Mouse (Mus musculus) heart, embryonic 16.5 days (tissue): ENCODE measurements at regions not wholly inside any gene's neighbourhood (a gene's known extent, or its start where the extent isn't known, plus 50 kb on each side); places are given as distances from the start of the nearest gene placed in this dataset.

Experiments
- ATAC-seq: fragments of 200-750 bp; cut with Nextera tagmentation; replicated peaks from 2 replicates; pipeline ENCODE4 v1.8.0; 2017; ENCODE audit warnings: moderate number of reproducible peaks; ENCODE audit not compliant: insufficient read depth, low FRiP score; ENCODE audit errors: extremely low read depth
- H3K27ac ChIP-seq: fragments of 300-500 bp; sonication (generic); 2 replicates; pipeline ENCODE4 v1.5.1; 2014; ENCODE audit warnings: mild to moderate bottlenecking, low read length, control low read depth, moderate library complexity
- H3K27me3 ChIP-seq: fragments of 300-500 bp; sonication (generic); 2 replicates; pipeline ENCODE4 v1.6.1; 2014; ENCODE audit warnings: low read length, mixed read lengths; ENCODE audit not compliant: control insufficient read depth, insufficient read depth
- H3K36me3 ChIP-seq: fragments of 300-500 bp; sonication (generic); 2 replicates; pipeline ENCODE4 v1.6.1; 2014; ENCODE audit not compliant: control insufficient read depth, insufficient read depth
- H3K4me1 ChIP-seq: fragments of 300-500 bp; sonication (generic); 2 replicates; pipeline ENCODE4 v1.6.1; 2014; ENCODE audit warnings: low read length, mixed read lengths; ENCODE audit not compliant: control insufficient read depth, insufficient read depth
- H3K4me2 ChIP-seq: fragments of 300-500 bp; sonication (generic); 2 replicates; pipeline ENCODE4 v1.6.1; 2014; ENCODE audit warnings: low read depth, mild to moderate bottlenecking, control low read depth, low read length
- H3K4me3 ChIP-seq: fragments of 300-500 bp; sonication (generic); 2 replicates; pipeline ENCODE4 v1.5.1; 2014; ENCODE audit warnings: mild to moderate bottlenecking, control low read depth, low read length
- H3K9ac ChIP-seq: fragments of 300-500 bp; sonication (generic); 2 replicates; pipeline ENCODE4 v1.6.1; 2014; ENCODE audit warnings: low read length, control low read depth
- H3K9me3 ChIP-seq: fragments of 300-500 bp; sonication (generic); replicated peaks from 2 replicates; pipeline ENCODE4 v1.6.1; 2016; ENCODE audit warnings: low read length; ENCODE audit not compliant: control insufficient read depth
- WGBS: fragments of 180-500 bp; shearing (Covaris S2); extraction: QIAGEN DNeasy Blood & Tissue Kit; methylation state at CpG from one replicate; pipeline ENCODE4 v1.1.7; 2014; 5-methylcytosine and 5-hydroxymethylcytosine counted together

DNA sequence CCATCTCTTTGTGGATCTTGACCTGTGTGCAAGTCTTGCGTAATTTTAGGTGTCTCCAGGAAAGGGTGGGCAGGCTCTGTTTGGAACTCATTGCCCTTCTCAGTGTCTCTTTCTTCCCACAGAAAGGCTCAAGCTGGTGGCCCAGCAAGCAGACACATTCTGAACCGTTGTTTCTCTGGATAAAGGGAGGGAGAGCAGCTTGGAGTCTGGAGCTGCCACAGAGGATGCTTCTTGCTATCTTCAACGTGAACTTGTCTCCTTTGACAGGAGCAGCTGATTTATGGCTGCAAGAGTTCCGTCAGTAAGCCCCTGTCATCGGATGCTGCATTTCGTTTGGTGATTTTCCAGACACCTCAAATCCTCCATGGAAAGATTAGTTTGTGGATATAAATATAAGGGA lies 254.2 kb upstream of the Gm12728 start:
- Histone ChIP-seq H3K9me3 (no peaks in the 10 kb centered on the region), H3K27ac (no peak overlapping the region), H3K27me3 (no peaks in the 10 kb centered on the region), H3K4me1 (peaks cover 10% of the 10 kb centered on the region), H3K4me2 (peak overlapping the region; percentile 30; the same call in 1 of the 2 replicates), H3K36me3 (no peaks in the 10 kb centered on the region), H3K4me3 (no peak overlapping the region), H3K9ac (no peak overlapping the region)
- ATAC-seq, result no peak; the same call in 1 of the 2 replicates
- WGBS, result 25% methylated on average over 6 of the region's 6 CpGs

GRCm38 (mm10) chr4:105545486-105545885 lies 244.2 kb upstream of the Gm12728 start:
- no peak for ATAC-seq
- H3K9ac ChIP-seq, result no peak overlapping the region
- WGBS, result 68% methylated on average over 2 of the region's 2 CpGs
- no peaks in the 10 kb centered on the region for H3K27me3 ChIP-seq
- H3K4me3 ChIP-seq, result no peak overlapping the region
- no peak overlapping the region for H3K4me2 ChIP-seq
- 0 out of 2 replicates have a peak, but pooled peaks cover 4% of the 10 kb centered on the region for H3K9me3 ChIP-seq
- H3K27ac ChIP-seq, result no peak overlapping the region
- H3K4me1 ChIP-seq, result no peaks in the 10 kb centered on the region
- no peaks in the 10 kb centered on the region for H3K36me3 ChIP-seq

DNA sequence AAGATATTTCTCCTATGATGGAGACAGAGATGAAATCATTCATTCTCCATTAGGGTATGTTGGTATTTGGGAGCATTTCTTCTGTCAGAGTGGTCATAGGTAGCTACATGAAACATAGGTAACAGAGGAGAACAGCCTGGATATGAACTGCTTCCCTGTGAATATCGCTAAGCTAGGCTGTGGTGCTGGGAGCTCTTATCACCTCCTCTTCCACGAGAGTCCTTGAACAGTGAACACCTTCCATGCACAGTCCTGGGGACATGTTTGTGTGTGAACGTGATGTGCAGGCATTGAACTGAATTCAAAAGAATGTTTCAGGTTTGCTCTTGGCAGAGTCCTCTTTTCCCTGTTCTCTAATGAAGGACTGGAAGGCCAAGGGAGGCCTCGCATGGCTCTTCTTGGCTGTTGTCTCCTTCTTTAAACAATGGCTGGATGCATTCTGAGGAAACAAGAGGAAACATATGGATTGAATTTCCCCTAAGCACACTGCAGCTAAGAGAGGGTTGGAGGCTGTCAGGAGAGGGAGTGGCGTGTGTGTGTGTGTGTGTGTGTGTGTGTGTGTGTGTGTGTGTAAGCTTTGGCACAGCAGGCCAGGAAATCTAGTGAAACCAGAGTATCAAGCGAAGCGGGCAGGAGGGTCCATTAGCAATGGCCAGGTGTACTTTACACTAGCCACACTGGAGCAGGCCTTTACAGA lies 239.8 kb upstream of the Gm12728 start:
- Histone ChIP-seq H3K9ac (no peak overlapping the region), H3K27me3 (no peaks in the 10 kb centered on the region), H3K4me1 (no peaks in the 10 kb centered on the region), H3K4me2 (no peak overlapping the region), H3K9me3 (0 out of 2 replicates have a peak, but pooled peaks cover 4% of the 10 kb centered on the region), H3K27ac (peak overlapping the region; percentile 55), H3K4me3 (no peak overlapping the region), H3K36me3 (no peaks in the 10 kb centered on the region)
- 56% methylated on average over 7 of the region's 7 CpGs for WGBS
- ATAC-seq, result peak; percentile 67

DNA sequence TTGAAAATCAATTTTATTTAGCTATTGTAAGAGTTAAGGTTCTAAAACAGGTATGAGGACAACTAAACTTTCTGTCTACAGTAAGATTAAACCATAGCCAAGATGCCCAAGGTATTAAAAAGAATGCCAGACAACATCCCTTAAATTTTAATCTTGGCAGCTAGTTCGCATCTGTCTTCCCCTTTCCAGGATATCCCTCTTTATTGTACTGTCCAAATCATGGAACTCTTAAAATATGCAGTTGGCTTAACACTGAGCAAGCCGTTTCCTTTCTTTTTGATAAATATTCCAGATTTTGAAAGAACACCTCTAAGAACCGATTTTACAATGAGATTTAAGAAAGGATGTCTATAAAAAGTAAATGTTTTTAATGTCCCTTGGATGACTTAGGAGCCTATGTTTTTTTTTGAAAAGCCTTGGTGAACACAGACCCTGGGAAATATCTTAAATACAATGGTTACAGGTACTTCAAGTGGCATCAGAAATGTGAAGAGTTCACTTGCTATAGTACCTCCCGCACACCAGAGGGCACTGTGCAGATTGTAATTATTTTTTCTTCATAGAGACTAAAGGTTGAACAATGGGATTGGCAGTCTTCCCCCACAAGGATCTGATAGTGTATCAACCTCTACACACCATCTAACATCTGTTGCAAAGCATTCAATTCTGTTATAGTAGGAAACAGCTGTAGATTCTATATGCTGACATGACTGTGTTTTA lies 237.5 kb upstream of the Gm12728 start:
- no peak for ATAC-seq
- no peaks in the 10 kb centered on the region for H3K36me3 ChIP-seq
- H3K9ac ChIP-seq, result no peak overlapping the region
- H3K4me2 ChIP-seq, result no peak overlapping the region
- no peaks in the 10 kb centered on the region for H3K9me3 ChIP-seq
- H3K4me3 ChIP-seq, result no peak overlapping the region
- 82% methylated on average over 4 of the region's 4 CpGs for WGBS
- H3K27ac ChIP-seq, result no peak overlapping the region
- no peaks in the 10 kb centered on the region for H3K27me3 ChIP-seq
- H3K4me1 ChIP-seq, result no peaks in the 10 kb centered on the region

GRCm38 (mm10) chr4:105554994-105555393 lies 234.7 kb upstream of the Gm12728 start:
- Histone ChIP-seq H3K27me3 (no peaks in the 10 kb centered on the region), H3K27ac (no peak overlapping the region), H3K4me3 (no peak overlapping the region), H3K4me2 (no peak overlapping the region), H3K9ac (no peak overlapping the region), H3K36me3 (no peaks in the 10 kb centered on the region), H3K4me1 (no peaks in the 10 kb centered on the region), H3K9me3 (no peaks in the 10 kb centered on the region)
- no peak for ATAC-seq
- 73% methylated on average over 8 of the region's 8 CpGs for WGBS

- ATAC-seq, result no peak
- no peak overlapping the region for H3K4me2 ChIP-seq
- WGBS, result 92% methylated on average over 3 of the region's 3 CpGs
- H3K27me3 ChIP-seq, result no peaks in the 10 kb centered on the region
- H3K4me1 ChIP-seq, result no peaks in the 10 kb centered on the region
- no peak overlapping the region for H3K4me3 ChIP-seq
- no peak overlapping the region for H3K27ac ChIP-seq
- no peaks in the 10 kb centered on the region for H3K9me3 ChIP-seq
- no peaks in the 10 kb centered on the region for H3K36me3 ChIP-seq
- H3K9ac ChIP-seq, result no peak overlapping the region
Measured at GRCm38 (mm10) chr4:105555941-105556340, 233.7 kb upstream of the Gm12728 start.

- Histone ChIP-seq H3K36me3 (no peaks in the 10 kb centered on the region), H3K27ac (no peak overlapping the region), H3K9me3 (no peaks in the 10 kb centered on the region), H3K4me2 (no peak overlapping the region), H3K27me3 (no peaks in the 10 kb centered on the region), H3K4me1 (no peaks in the 10 kb centered on the region), H3K9ac (no peak overlapping the region), H3K4me3 (no peak overlapping the region)
- ATAC-seq, result no peak
- 81% methylated on average over 2 of the region's 2 CpGs for WGBS
Measured at GRCm38 (mm10) chr4:105557396-105557795, 232.3 kb upstream of the Gm12728 start.

GRCm38 (mm10) chr4:105560055-105560454 lies 229.6 kb upstream of the Gm12728 start:
- Histone ChIP-seq H3K9ac (no peak overlapping the region), H3K9me3 (no peaks in the 10 kb centered on the region), H3K4me3 (no peak overlapping the region), H3K27me3 (no peaks in the 10 kb centered on the region), H3K36me3 (no peaks in the 10 kb centered on the region), H3K4me2 (no peak overlapping the region), H3K27ac (no peak overlapping the region), H3K4me1 (no peaks in the 10 kb centered on the region)
- ATAC-seq, result no peak
- 71% methylated on average over 3 of the region's 3 CpGs for WGBS

DNA sequence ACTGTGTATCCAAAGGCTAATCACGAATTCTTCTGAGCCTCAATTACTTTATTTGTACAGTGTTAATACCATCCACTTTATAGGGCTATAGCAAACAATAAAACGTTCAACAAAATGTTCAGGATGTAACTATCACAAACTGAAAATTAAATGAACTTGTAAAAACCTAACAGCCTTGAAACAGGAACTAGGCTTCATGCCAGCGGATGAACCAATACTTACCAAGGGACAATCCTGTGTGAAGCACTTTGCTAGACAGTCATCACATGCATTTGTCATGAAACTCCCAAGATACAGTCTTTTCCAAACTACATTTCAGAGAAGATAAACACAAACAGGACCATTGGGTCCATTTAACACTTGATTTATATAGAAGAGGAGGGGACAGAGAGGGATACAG lies 228.9 kb upstream of the Gm12728 start:
- no peaks in the 10 kb centered on the region for H3K9me3 ChIP-seq
- no peak for ATAC-seq
- no peaks in the 10 kb centered on the region for H3K36me3 ChIP-seq
- no peak overlapping the region for H3K27ac ChIP-seq
- no peaks in the 10 kb centered on the region for H3K27me3 ChIP-seq
- 75% methylated on average over 3 of the region's 3 CpGs for WGBS
- no peak overlapping the region for H3K4me3 ChIP-seq
- no peaks in the 10 kb centered on the region for H3K4me1 ChIP-seq
- no peak overlapping the region for H3K4me2 ChIP-seq
- no peak overlapping the region for H3K9ac ChIP-seq
